Mouse (Mus musculus) ZHBTc4 (cell line): ENCODE measurements around the gene Tcl1b3.
"Not testable (repeated sequence)": the region's sequence is repeated elsewhere in the genome, so short reads cannot be mapped to it uniquely, and the experiment has no call there.

Experiments used
- DNase-seq: peaks from one replicate; pipeline ENCODE4 v3.0.0-alpha.2; 2011; ENCODE audit warnings: low read depth, low spot score

Tcl1b3 gene

GRCm38 (mm10) chr12:105190743-105191142 is at the start of gene Tcl1b3:
Gene Tcl1b3, plus strand, starts transcription at chr12:105191043.
- not testable (repeated sequence) for DNase-seq

GRCm38 (mm10) chr12:105143096-105143495 is 47.7 kb upstream of the Tcl1b3 start:
- no peak for DNase-seq

GRCm38 (mm10) chr12:105144928-105145327 is 45.9 kb upstream of the Tcl1b3 start:
- DNase-seq = not testable (repeated sequence)

GRCm38 (mm10) chr12:105145714-105146113 is 45.1 kb upstream of the Tcl1b3 start, which contains the start of gene Tcl1b2:
Gene Tcl1b2, plus strand, starts transcription at chr12:105146014.
- no peak for DNase-seq

- DNase-seq = not testable (repeated sequence)
Measured at GRCm38 (mm10) chr12:105155286-105155685, 35.6 kb upstream of the Tcl1b3 start.

GRCm38 (mm10) chr12:105158842-105159241 is 32.0 kb upstream of the Tcl1b3 start:
- no peak for DNase-seq

- no peak for DNase-seq
Measured at GRCm38 (mm10) chr12:105159390-105159789, 31.5 kb upstream of the Tcl1b3 start, which contains the start of gene Tcl1b1. Gene Tcl1b1, plus strand, starts transcription at chr12:105159690.

- DNase-seq = no peak
Measured at GRCm38 (mm10) chr12:105166734-105167133, 24.1 kb upstream of the Tcl1b3 start.

- DNase-seq = no peak
Measured at GRCm38 (mm10) chr12:105173366-105173765, 17.5 kb upstream of the Tcl1b3 start.

GRCm38 (mm10) chr12:105174318-105174717 is 16.5 kb upstream of the Tcl1b3 start:
- peak; percentile 44 for DNase-seq

- not testable (repeated sequence) for DNase-seq
Measured at GRCm38 (mm10) chr12:105176044-105176443, 14.8 kb upstream of the Tcl1b3 start, which contains the start of gene Tcl1b5. Gene Tcl1b5, plus strand, starts transcription at chr12:105176344.

- not testable (repeated sequence) for DNase-seq
Measured at GRCm38 (mm10) chr12:105181040-105181644, 9.7 kb upstream of the Tcl1b3 start.

GRCm38 (mm10) chr12:105188980-105189379 is 1.9 kb upstream of the Tcl1b3 start:
- DNase-seq = not testable (repeated sequence)

- DNase-seq = not testable (repeated sequence)
Measured at GRCm38 (mm10) chr12:105199684-105200497, 9.0 kb downstream of the Tcl1b3 start.

GRCm38 (mm10) chr12:105201657-105202056 is 10.8 kb downstream of the Tcl1b3 start, which contains the start of gene Tcl1b4:
Gene Tcl1b4, plus strand, starts transcription at chr12:105201957.
- DNase-seq = not testable (repeated sequence)

GRCm38 (mm10) chr12:105207071-105207470 is 16.2 kb downstream of the Tcl1b3 start:
- DNase-seq = no peak

GRCm38 (mm10) chr12:105208441-105208840 is 17.6 kb downstream of the Tcl1b3 start:
- no peak for DNase-seq

GRCm38 (mm10) chr12:105209231-105209630 is 18.4 kb downstream of the Tcl1b3 start:
- DNase-seq = no peak

- DNase-seq = no peak
Measured at GRCm38 (mm10) chr12:105217101-105217760, 26.4 kb downstream of the Tcl1b3 start.

GRCm38 (mm10) chr12:105222601-105223319 is 31.9 kb downstream of the Tcl1b3 start, which contains the start of gene Tcl1:
Gene Tcl1, minus strand, starts transcription at chr12:105222793.
- DNase-seq = peak; percentile 86
